Mouse (Mus musculus): ENCODE measurements at regions not wholly inside any gene's neighbourhood (a gene's known extent, or its start where the extent isn't known, plus 50 kb on each side); places are given as distances from the start of the nearest gene placed in this dataset.

GRCm38 (mm10) chr12:77135067-77135466, 102.9 kb upstream of the Fut8 start:
- no peak for DNase-seq (ENCODE audit: low read depth)

- no peak for DNase-seq (ENCODE audit: low read depth)
Measured at GRCm38 (mm10) chr12:77134306-77135010, 103.5 kb upstream of the Fut8 start.

GRCm38 (mm10) chr12:77133465-77134305, 104.2 kb upstream of the Fut8 start:
- DNase-seq (ENCODE audit: low read depth) = no peak

- no peak for DNase-seq (ENCODE audit: low read depth)
Measured at GRCm38 (mm10) chr12:77131328-77131727, 106.6 kb upstream of the Fut8 start.

- DNase-seq (ENCODE audit: low read depth) = peak; percentile 55
Measured at GRCm38 (mm10) chr12:77130526-77130925, 107.4 kb upstream of the Fut8 start.

GRCm38 (mm10) chr12:77124267-77124666, 113.7 kb upstream of the Fut8 start:
- peak; percentile 51 for DNase-seq (ENCODE audit: low read depth)

GRCm38 (mm10) chr12:77113516-77113915, 124.4 kb upstream of the Fut8 start:
- peak; percentile 86 for DNase-seq (ENCODE audit: low read depth)

GRCm38 (mm10) chr12:77112133-77112532, 125.8 kb upstream of the Fut8 start:
- no peak for DNase-seq (ENCODE audit: low read depth)

- no peak for DNase-seq (ENCODE audit: low read depth)
Measured at GRCm38 (mm10) chr12:77107251-77107650, 130.7 kb upstream of the Fut8 start.

- no peak for DNase-seq (ENCODE audit: low read depth)
Measured at GRCm38 (mm10) chr12:77105887-77106600, 131.9 kb upstream of the Fut8 start.

- DNase-seq (ENCODE audit: low read depth) = no peak
Measured at GRCm38 (mm10) chr12:77100482-77100881, 137.4 kb upstream of the Fut8 start.

- DNase-seq (ENCODE audit: low read depth) = no peak
Measured at GRCm38 (mm10) chr12:77099521-77099920, 137.5 kb upstream of the Max start.

GRCm38 (mm10) chr12:77098821-77099220, 136.8 kb upstream of the Max start:
- DNase-seq (ENCODE audit: low read depth) = no peak

GRCm38 (mm10) chr12:77097831-77098230, 135.8 kb upstream of the Max start:
- no peak for DNase-seq (ENCODE audit: low read depth)

GRCm38 (mm10) chr12:77096461-77096860, 134.5 kb upstream of the Max start:
- DNase-seq (ENCODE audit: low read depth) = no peak

- DNase-seq (ENCODE audit: low read depth) = no peak
Measured at GRCm38 (mm10) chr12:77094999-77095915, 133.3 kb upstream of the Max start.

GRCm38 (mm10) chr12:77094168-77094567, 132.2 kb upstream of the Max start:
- no peak for DNase-seq (ENCODE audit: low read depth)

- DNase-seq (ENCODE audit: low read depth) = no peak
Measured at GRCm38 (mm10) chr12:77092741-77093140, 130.7 kb upstream of the Max start.

- no peak for DNase-seq (ENCODE audit: low read depth)
Measured at GRCm38 (mm10) chr12:77092143-77092542, 130.1 kb upstream of the Max start.

- DNase-seq (ENCODE audit: low read depth) = no peak
Measured at GRCm38 (mm10) chr12:77091700-77092099, 129.7 kb upstream of the Max start.

- no peak for DNase-seq (ENCODE audit: low read depth)
Measured at GRCm38 (mm10) chr12:77090525-77090924, 128.5 kb upstream of the Max start.
